Mouse (Mus musculus) mesoderm, embryonic 11.5 days (tissue): ENCODE measurements around the gene Kcnk13.

ENCODE experiments used
- DNase-seq: peaks from one replicate; pipeline ENCODE4 v3.0.0-alpha.2; 2012; ENCODE audit warnings: low read depth, low spot score

Kcnk13 gene

GRCm38 (mm10) chr12:100090750-100091149, 126.5 kb downstream of the Kcnk13 start:
- no peak for DNase-seq

GRCm38 (mm10) chr12:100093046-100093445, 128.7 kb downstream of the Kcnk13 start:
- DNase-seq, result no peak

DNA sequence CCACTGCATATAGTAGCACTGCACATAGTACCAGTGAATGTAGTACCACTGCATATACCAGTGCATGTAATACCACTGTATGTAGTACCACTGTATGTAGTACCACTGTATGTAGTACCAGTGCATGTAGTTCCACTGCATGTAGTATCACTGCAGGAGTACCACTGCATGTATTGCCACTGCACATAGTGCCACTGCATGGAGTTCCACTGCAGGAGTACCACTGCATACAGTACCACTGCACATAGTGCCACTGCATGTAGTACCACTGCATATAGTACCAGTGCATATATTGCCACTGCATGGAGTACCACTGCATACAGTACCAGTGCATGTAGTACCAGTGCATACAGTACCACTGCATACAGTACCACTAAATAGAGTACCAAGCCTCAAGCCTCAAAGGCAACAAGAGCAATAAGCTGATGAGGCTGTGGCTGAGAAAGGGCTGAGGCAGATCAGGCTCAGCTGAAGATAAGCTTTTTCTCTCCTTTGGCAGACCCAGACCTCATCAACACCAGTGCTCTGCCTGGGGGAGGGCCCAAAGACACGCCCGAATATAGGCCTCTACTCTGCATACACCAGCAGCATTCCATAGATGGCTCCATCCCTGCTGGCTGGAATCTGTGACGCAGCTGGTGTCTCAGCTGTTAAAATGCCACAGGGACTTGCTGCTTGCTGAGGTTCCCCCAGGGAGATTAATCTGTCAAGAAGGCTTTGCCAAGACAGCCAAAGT, 135.8 kb downstream of the Kcnk13 start:
- peak; percentile 25 for DNase-seq

DNA sequence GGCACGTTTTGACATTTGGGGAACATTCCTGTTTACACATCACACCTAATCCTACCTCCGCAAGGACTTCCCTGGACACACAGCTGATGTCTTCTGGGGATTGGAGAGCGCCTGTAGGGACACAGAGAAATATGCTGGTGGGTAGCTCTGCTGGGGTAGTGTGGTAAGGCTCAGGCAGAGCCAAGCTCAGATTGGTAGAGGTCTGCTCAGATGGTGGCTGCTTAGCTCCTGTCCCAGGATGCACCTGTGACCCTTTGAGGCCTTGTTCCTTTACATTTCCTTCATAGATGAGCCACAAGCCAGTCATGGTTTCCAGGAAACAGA, 136.4 kb downstream of the Kcnk13 start:
- DNase-seq, result no peak

- DNase-seq, result no peak
These were observed 137.4 kb downstream of the Kcnk13 start for GRCm38 (mm10) chr12:100101651-100102050.

- DNase-seq, result no peak
These were observed 140.2 kb downstream of the Kcnk13 start for GRCm38 (mm10) chr12:100104530-100104929.

DNA sequence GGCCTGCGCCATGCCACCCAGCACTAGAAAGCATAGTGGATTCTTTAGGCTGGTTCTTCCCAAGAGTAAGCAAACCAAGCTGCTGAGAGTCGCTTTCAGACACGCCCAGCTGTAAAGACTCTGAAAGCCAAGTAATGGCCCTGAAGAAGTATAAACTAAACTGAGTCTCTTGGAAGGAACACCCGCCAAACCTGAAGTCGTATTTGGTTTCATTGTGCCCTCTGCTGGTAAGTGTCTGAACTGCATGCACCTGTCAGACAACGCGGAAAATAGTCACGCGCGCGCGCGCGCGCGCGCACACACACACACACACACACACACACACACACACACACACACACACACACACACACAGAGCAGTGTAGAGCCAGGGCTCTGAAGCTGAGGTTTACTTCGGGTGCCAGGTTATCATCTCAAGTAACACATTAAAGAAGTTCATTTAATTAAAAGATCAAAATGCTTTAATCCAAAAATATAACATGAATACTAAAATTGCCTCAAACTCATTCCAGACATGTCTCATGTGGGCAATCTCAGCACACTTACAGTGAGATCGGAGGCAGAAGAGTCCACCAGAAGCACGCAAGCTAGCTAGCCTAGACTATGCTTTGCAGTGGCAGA, 142.1 kb downstream of the Kcnk13 start:
- peak; percentile 86 for DNase-seq

DNA sequence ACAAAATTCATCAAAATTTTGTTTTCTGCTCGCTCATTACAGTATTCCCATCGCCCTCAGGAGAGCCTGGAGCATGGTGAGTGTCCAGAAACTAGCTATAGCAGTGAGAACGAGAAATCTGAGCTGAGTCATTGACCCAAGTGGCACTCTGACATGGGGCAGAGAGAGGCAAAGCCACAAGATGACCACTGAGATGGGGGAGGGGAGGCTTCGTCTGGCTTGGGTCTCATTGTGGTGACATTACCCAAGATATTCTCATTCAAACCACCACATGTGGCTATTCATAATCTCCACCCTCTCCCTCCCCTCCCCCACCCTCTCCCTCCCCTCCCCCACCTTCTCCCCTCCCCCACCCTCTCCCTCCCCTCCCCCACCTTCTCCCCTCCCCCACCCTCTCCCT, 143.1 kb downstream of the Kcnk13 start:
- no peak for DNase-seq

- DNase-seq, result peak; percentile 94
These were observed 145.8 kb downstream of the Kcnk13 start, which contains the start of gene Psmc1 for GRCm38 (mm10) chr12:100109986-100110696. Gene Psmc1 (plus strand): TSS chr12:100110154.
